ENCODE assay signal across 18 mouse cellular contexts in the genomic region with DNA sequence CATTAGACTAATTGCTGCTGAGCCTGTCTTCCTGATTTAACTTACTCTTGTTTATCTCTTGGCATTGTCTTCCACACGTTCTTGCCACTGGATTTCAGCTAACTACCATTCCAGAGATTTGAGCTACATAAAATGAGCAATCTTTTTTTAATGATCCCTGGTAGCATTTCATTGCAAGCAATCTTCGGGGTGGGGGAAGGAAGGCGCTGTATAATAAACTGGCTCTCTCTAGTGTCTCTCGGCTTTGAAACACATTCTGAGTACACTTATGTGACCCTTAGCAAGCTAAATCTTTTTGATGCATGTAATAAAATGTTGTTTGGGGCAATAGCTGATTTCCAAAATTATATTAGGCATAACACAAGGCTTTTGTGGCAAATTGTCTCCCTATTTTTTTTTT.
DNase-seq lines count a peak whose midpoint lies in the region; ATAC-seq lines count a peak whose summit lies in the region.
"Had no signal": no experiment of that assay in that cellular context is flagged by ENCODE, and none has a peak within 500 bp of the region (broad histone marks: within the 10 kb centered on the region; RNA-seq: fewer than 3 reads in every experiment).

No protein-coding gene starts in this region.

- WGBS in forebrain, embryonic 12.5 days: 68% methylated on average over 4 of the region's 4 CpGs
- WGBS in forebrain, embryonic 10.5 days: 86% methylated on average over 4 of the region's 4 CpGs
- WGBS in neural tube, embryonic 12.5 days: 61% methylated on average over 4 of the region's 4 CpGs
- 42% methylated on average over 4 of the region's 4 CpGs for WGBS in midbrain, embryonic 16.5 days

- H3K4me3 ChIP-seq in forebrain, embryonic 12.5 days (replicated peaks): no peak overlapping the region; the same call in 1 of the 2 replicates
- no peak overlapping the region for H3K4me3 ChIP-seq in forebrain, embryonic 10.5 days
- no peak overlapping the region for H3K4me3 ChIP-seq in neural tube, embryonic 12.5 days
- H3K4me3 ChIP-seq in midbrain, embryonic 16.5 days (ENCODE audit: low read depth, low read length): no peak overlapping the region
- H3K4me3 ChIP-seq: embryonic facial prominence, embryonic 13.5 days; megakaryocyte, embryonic 14.5 days had no signal

- no peak for DNase-seq in forebrain, embryonic 10.5 days (ENCODE audit: extremely low spot score, low spot score)
- no peak for DNase-seq in neural tube, embryonic 10.5 days (ENCODE audit: extremely low spot score, low spot score)
- no peak for DNase-seq in spleen, postnatal 10 days (ENCODE audit: low spot score in 2 of 2)
- DNase-seq in cerebellum, adult 8-10 months: no peak
- DNase-seq in layer of hippocampus, adult 9-10 months (ENCODE audit: low spot score): no peak
- DNase-seq: adrenal gland, postnatal 14 days; gastrocnemius, postnatal 36 days; kidney, adult 18-20 months; lung, adult 18-20 months had no signal

- H3K27ac ChIP-seq in forebrain, embryonic 12.5 days: peak overlapping the region; percentile 9; the same call in 1 of the 2 replicates
- H3K27ac ChIP-seq in forebrain, embryonic 10.5 days: no peak overlapping the region
- H3K27ac ChIP-seq in neural tube, embryonic 12.5 days: no peak overlapping the region
- 0 out of 2 replicates have a peak overlapping the region, but pooled peaks have one; percentile 5 for H3K27ac ChIP-seq in midbrain, embryonic 16.5 days (ENCODE audit: low read length)
- H3K27ac ChIP-seq: embryonic facial prominence, embryonic 13.5 days; kidney, postnatal 0 days; stomach, postnatal 0 days had no signal

- no peaks in the 10 kb centered on the region for H3K9me3 ChIP-seq in forebrain, embryonic 12.5 days
- no peaks in the 10 kb centered on the region for H3K9me3 ChIP-seq in forebrain, embryonic 10.5 days
- H3K9me3 ChIP-seq in neural tube, embryonic 12.5 days: no peaks in the 10 kb centered on the region
- H3K9me3 ChIP-seq in midbrain, embryonic 16.5 days (replicated peaks; ENCODE audit: control insufficient read depth, low read length, poor library complexity, severe bottlenecking): no peaks in the 10 kb centered on the region
- H3K9me3 ChIP-seq: embryonic facial prominence, embryonic 13.5 days; megakaryocyte, embryonic 14.5 days had no signal

- no peaks in the 10 kb centered on the region for H3K36me3 ChIP-seq in forebrain, embryonic 12.5 days (replicated peaks)
- H3K36me3 ChIP-seq in forebrain, embryonic 10.5 days (replicated peaks): no peaks in the 10 kb centered on the region
- no peaks in the 10 kb centered on the region for H3K36me3 ChIP-seq in neural tube, embryonic 12.5 days
- H3K36me3 ChIP-seq in midbrain, embryonic 16.5 days (ENCODE audit: control insufficient read depth, insufficient read depth, low read length): no peaks in the 10 kb centered on the region
- H3K36me3 ChIP-seq: embryonic facial prominence, embryonic 13.5 days had no signal

- H3K27me3 ChIP-seq in forebrain, embryonic 12.5 days: peaks cover 22% of the 10 kb centered on the region
- H3K27me3 ChIP-seq in forebrain, embryonic 10.5 days (ENCODE audit: poor library complexity, severe bottlenecking): peaks cover 35% of the 10 kb centered on the region
- peaks cover 4% of the 10 kb centered on the region; the same call in 1 of the 2 replicates for H3K27me3 ChIP-seq in neural tube, embryonic 12.5 days (replicated peaks)
- no peaks in the 10 kb centered on the region for H3K27me3 ChIP-seq in midbrain, embryonic 16.5 days (ENCODE audit: control insufficient read depth, insufficient read depth, low read depth, low read length)

- H3K4me2 ChIP-seq in forebrain, embryonic 12.5 days: peak overlapping the region; percentile 42; the same call in 1 of the 2 replicates
- peak overlapping the region; percentile 39 for H3K4me2 ChIP-seq in neural tube, embryonic 12.5 days (replicated peaks)
- peak overlapping the region; percentile 62 for H3K4me2 ChIP-seq in midbrain, embryonic 16.5 days (ENCODE audit: low read length)
- H3K4me2 ChIP-seq: embryonic facial prominence, embryonic 13.5 days; liver, embryonic 11.5 days had no signal

- ATAC-seq in forebrain, embryonic 12.5 days (ENCODE audit: low FRiP score): no peak
- ATAC-seq in neural tube, embryonic 12.5 days (ENCODE audit: low FRiP score, low read depth): no peak
- no peak for ATAC-seq in midbrain, embryonic 16.5 days
- ATAC-seq: Patski had no signal

- H3K9ac ChIP-seq in forebrain, embryonic 12.5 days: no peak overlapping the region
- H3K9ac ChIP-seq in neural tube, embryonic 12.5 days: no peak overlapping the region
- no peak overlapping the region for H3K9ac ChIP-seq in midbrain, embryonic 16.5 days (ENCODE audit: low read depth, low read length)
- H3K9ac ChIP-seq: embryonic facial prominence, embryonic 13.5 days had no signal

- peaks cover 18% of the 10 kb centered on the region for H3K4me1 ChIP-seq in forebrain, embryonic 12.5 days
- H3K4me1 ChIP-seq in forebrain, embryonic 10.5 days: peaks cover 14% of the 10 kb centered on the region
- 0 out of 2 replicates have a peak, but pooled peaks cover 5% of the 10 kb centered on the region for H3K4me1 ChIP-seq in neural tube, embryonic 12.5 days
- H3K4me1 ChIP-seq in midbrain, embryonic 16.5 days (ENCODE audit: control insufficient read depth, insufficient read depth, low read length): peaks cover 15% of the 10 kb centered on the region; the same call in 1 of the 2 replicates
- H3K4me1 ChIP-seq: megakaryocyte, embryonic 14.5 days had no signal

Comparison
In these comparisons a context has a peak if more than half of its experiments do, and no peak if none do; other contexts are left out.
1. H3K27ac ChIP-seq: peak in forebrain, embryonic 12.5 days (single experiment) and midbrain, embryonic 16.5 days (single experiment); none in forebrain, embryonic 10.5 days (single experiment) and neural tube, embryonic 12.5 days (single experiment).
2. Peak in every context shown above with its lines, with median percentiles within 50 percentile points of each other: H3K4me2 ChIP-seq.